Mouse (Mus musculus) lung, postnatal 0 days (tissue): Measurements from ENCODE around the gene Npas2. TPM values are rescaled to one million over a fixed set of nuclear protein-coding genes. Genes with fewer than 3 reads are reported as not detected.

Source experiments
- ATAC-seq: fragments of 200-750 bp; cut with Nextera tagmentation; 2 replicates; pipeline ENCODE4 v1.8.0; 2017; ENCODE audit warnings: moderate library complexity
- DNase-seq: peaks from one replicate; pipeline ENCODE4 v3.0.0-alpha.2; 2016; ENCODE audit warnings: low spot score
- H3K27ac ChIP-seq: fragments of 300-500 bp; sonication (generic); 2 replicates; pipeline ENCODE4 v1.5.1; 2014; ENCODE audit warnings: antibody characterized with exemption, mild to moderate bottlenecking, low read length, mixed read lengths
- H3K27me3 ChIP-seq: fragments of 300-500 bp; sonication (generic); replicated peaks from 2 replicates; pipeline ENCODE4 v1.6.1; 2014; ENCODE audit warnings: low read length, mixed read lengths; ENCODE audit not compliant: insufficient read depth
- H3K36me3 ChIP-seq: fragments of 300-500 bp; sonication (generic); 2 replicates; pipeline ENCODE4 v1.6.1; 2014; ENCODE audit warnings: low read length, mixed read lengths; ENCODE audit not compliant: insufficient read depth
- H3K4me1 ChIP-seq: fragments of 300-500 bp; sonication (generic); 2 replicates; pipeline ENCODE4 v1.6.1; 2014; ENCODE audit warnings: antibody characterized with exemption, low read depth, low read length, mixed read lengths; ENCODE audit not compliant: insufficient read depth
- H3K4me2 ChIP-seq: fragments of 300-500 bp; sonication (generic); replicated peaks from 2 replicates; pipeline ENCODE4 v1.6.1; 2014; ENCODE audit warnings: low read depth, mild to moderate bottlenecking, low read length, moderate library complexity, mixed read lengths
- H3K4me3 ChIP-seq: fragments of 300-500 bp; sonication (generic); 2 replicates; pipeline ENCODE4 v1.5.1; 2014; ENCODE audit warnings: low read depth, low read length
- H3K9ac ChIP-seq: fragments of 300-500 bp; sonication (generic); replicated peaks from 2 replicates; pipeline ENCODE4 v1.6.1; 2014; ENCODE audit warnings: low read depth, mild to moderate bottlenecking
- H3K9me3 ChIP-seq: fragments of 300-500 bp; sonication (generic); 2 replicates; pipeline ENCODE4 v1.6.1; 2016; ENCODE audit warnings: low read length, mixed read lengths
- CTCF ChIP-seq: IDR thresholded peaks from 2 replicates; pipeline ENCODE4 v1.5.1; 2016; ENCODE audit warnings: antibody characterized with exemption, mild to moderate bottlenecking
- EP300 ChIP-seq: IDR thresholded peaks from 2 replicates; pipeline ENCODE4 v1.6.1; 2016; ENCODE audit warnings: antibody characterized with exemption, mild to moderate bottlenecking, control low read depth
- WGBS: fragments of 180-500 bp; shearing (Covaris S2); extraction: QIAGEN DNeasy Blood & Tissue Kit; methylation state at CpG from one replicate; pipeline ENCODE4 v1.1.7; 2014; 5-methylcytosine and 5-hydroxymethylcytosine counted together
- polyA plus RNA-seq: library from polyadenylated mRNA; unstranded; fragments of >200 nt; fragmentation: Nextera tagmentation; extraction: Ambion mirVana; gene quantifications from 2 replicates; pipeline ENCODE4 v1.2.1, GENCODE M21; 2015

Npas2 gene
- polyA plus RNA-seq, 1 experiment from 2014 or later = 2.2 TPM

GRCm38 (mm10) chr1:39302246-39302645, 108.7 kb downstream of the Npas2 start:
- WGBS = 75% methylated on average over 7 of the region's 7 CpGs
- Histone ChIP-seq H3K36me3 (no peaks in the 10 kb centered on the region), H3K27ac (no peak overlapping the region), H3K27me3 (no peaks in the 10 kb centered on the region), H3K4me3 (no peak overlapping the region), H3K9me3 (no peaks in the 10 kb centered on the region), H3K4me2 (no peak overlapping the region), H3K9ac (no peak overlapping the region), H3K4me1 (no peaks in the 10 kb centered on the region)
- TF ChIP-seq EP300 (no peak), CTCF (no peak)
- no peak for DNase-seq
- ATAC-seq = no peak

GRCm38 (mm10) chr1:39303054-39303649, 109.6 kb downstream of the Npas2 start:
- no peak for TF ChIP-seq EP300
- peak; percentile 12; the same call in 1 of the 2 replicates for TF ChIP-seq CTCF
- H3K4me1 ChIP-seq = no peaks in the 10 kb centered on the region
- no peaks in the 10 kb centered on the region for H3K36me3 ChIP-seq
- no peak overlapping the region for H3K9ac ChIP-seq
- no peak overlapping the region for H3K4me3 ChIP-seq
- H3K4me2 ChIP-seq = no peak overlapping the region
- 26% methylated on average over 4 of the region's 4 CpGs for WGBS
- no peak overlapping the region for H3K27ac ChIP-seq
- peak; percentile 54; the same call in 1 of the 2 replicates for ATAC-seq
- no peaks in the 10 kb centered on the region for H3K9me3 ChIP-seq
- DNase-seq = peak; percentile 26
- no peaks in the 10 kb centered on the region for H3K27me3 ChIP-seq

GRCm38 (mm10) chr1:39307291-39307690, 113.8 kb downstream of the Npas2 start:
- TF ChIP-seq CTCF (no peak), EP300 (no peak)
- H3K4me1 ChIP-seq = no peaks in the 10 kb centered on the region
- no peak overlapping the region for H3K4me3 ChIP-seq
- no peak for DNase-seq
- ATAC-seq = no peak
- no peaks in the 10 kb centered on the region for H3K9me3 ChIP-seq
- H3K4me2 ChIP-seq = no peak overlapping the region
- H3K9ac ChIP-seq = no peak overlapping the region
- no peaks in the 10 kb centered on the region for H3K36me3 ChIP-seq
- no peak overlapping the region for H3K27ac ChIP-seq
- no peaks in the 10 kb centered on the region for H3K27me3 ChIP-seq

- TF ChIP-seq EP300 = no peak
- Histone ChIP-seq H3K27ac (no peak overlapping the region), H3K27me3 (no peaks in the 10 kb centered on the region), H3K36me3 (no peaks in the 10 kb centered on the region), H3K9me3 (no peaks in the 10 kb centered on the region), H3K4me3 (no peak overlapping the region), H3K9ac (no peak overlapping the region), H3K4me1 (no peaks in the 10 kb centered on the region), H3K4me2 (no peak overlapping the region)
- DNase-seq = no peak
- WGBS = 47% methylated on average over 2 of the region's 2 CpGs
- no peak for ATAC-seq
Measured at GRCm38 (mm10) chr1:39307971-39308370, 114.4 kb downstream of the Npas2 start.

- TF ChIP-seq CTCF = no peak
- TF ChIP-seq EP300 = no peak
- Histone ChIP-seq H3K4me3 (no peak overlapping the region), H3K4me2 (no peak overlapping the region), H3K27me3 (no peaks in the 10 kb centered on the region), H3K9ac (no peak overlapping the region), H3K4me1 (peaks cover 4% of the 10 kb centered on the region; the same call in 1 of the 2 replicates), H3K27ac (no peak overlapping the region), H3K36me3 (no peaks in the 10 kb centered on the region), H3K9me3 (no peaks in the 10 kb centered on the region)
- WGBS = 53% methylated on average over 7 of the region's 7 CpGs
- ATAC-seq = no peak
- no peak for DNase-seq
Measured at GRCm38 (mm10) chr1:39309548-39309947, 116.0 kb downstream of the Npas2 start.

GRCm38 (mm10) chr1:39312345-39312967, 118.9 kb downstream of the Npas2 start:
- Histone ChIP-seq H3K36me3 (no peaks in the 10 kb centered on the region), H3K9me3 (no peaks in the 10 kb centered on the region), H3K9ac (no peak overlapping the region), H3K4me2 (no peak overlapping the region), H3K4me3 (no peak overlapping the region), H3K27me3 (no peaks in the 10 kb centered on the region), H3K4me1 (peaks cover 5% of the 10 kb centered on the region; the same call in 1 of the 2 replicates), H3K27ac (peak overlapping the region; percentile 21; the same call in 1 of the 2 replicates)
- no peak for TF ChIP-seq EP300
- no peak for TF ChIP-seq CTCF
- ATAC-seq (no peak), DNase-seq (no peak)
- WGBS = 85% methylated on average over 25 of the region's 25 CpGs
